Mouse (Mus musculus) liver, embryonic 11.5 days (tissue): ENCODE measurements around the gene Grip1. TPM values are rescaled to one million over a fixed set of nuclear protein-coding genes. Genes with fewer than 3 reads are reported as not detected.

Source experiments
- ATAC-seq: fragments of 200-750 bp; cut with Nextera tagmentation; replicated peaks from 2 replicates; pipeline ENCODE4 v1.8.0; 2017; ENCODE audit warnings: moderate number of reproducible peaks, mild to moderate bottlenecking, moderate TSS enrichment, moderate library complexity; ENCODE audit not compliant: low FRiP score
- DNase-seq: peaks from one replicate; pipeline ENCODE4 v3.0.0-alpha.2; 2017; ENCODE audit warnings: low spot score
- H3K27ac ChIP-seq: fragments of 300-500 bp; sonication (generic); 2 replicates; pipeline ENCODE4 v1.5.1; 2014; ENCODE audit warnings: mild to moderate bottlenecking, low read depth, low read length, control low read depth
- H3K27me3 ChIP-seq: fragments of 300-500 bp; sonication (generic); replicated peaks from 2 replicates; pipeline ENCODE4 v1.6.1; 2014; ENCODE audit warnings: low read length, mixed read lengths; ENCODE audit not compliant: control insufficient read depth, insufficient read depth
- H3K36me3 ChIP-seq: fragments of 300-500 bp; sonication (generic); 2 replicates; pipeline ENCODE4 v1.6.1; 2014; ENCODE audit warnings: mild to moderate bottlenecking, low read length, moderate library complexity, mixed read lengths; ENCODE audit not compliant: control insufficient read depth, insufficient read depth
- H3K4me1 ChIP-seq: fragments of 300-500 bp; sonication (generic); replicated peaks from 2 replicates; pipeline ENCODE4 v1.6.1; 2014; ENCODE audit warnings: low read length, mixed read lengths; ENCODE audit not compliant: control insufficient read depth, insufficient read depth
- H3K4me2 ChIP-seq: fragments of 300-500 bp; sonication (generic); 2 replicates; pipeline ENCODE4 v1.6.1; 2014; ENCODE audit warnings: mild to moderate bottlenecking, control low read depth, moderate library complexity
- H3K4me3 ChIP-seq: fragments of 300-500 bp; sonication (generic); 2 replicates; pipeline ENCODE4 v1.5.1; 2014; ENCODE audit warnings: low read depth, low read length, control low read depth
- H3K9ac ChIP-seq: fragments of 300-500 bp; sonication (generic); 2 replicates; pipeline ENCODE4 v1.6.1; 2014; ENCODE audit warnings: low read depth, low read length, control low read depth
- H3K9me3 ChIP-seq: fragments of 300-500 bp; sonication (generic); 2 replicates; pipeline ENCODE4 v1.6.1; 2016; ENCODE audit warnings: low read length, inconsistent platforms, mixed read lengths; ENCODE audit not compliant: control insufficient read depth
- WGBS: fragments of 180-500 bp; shearing (Covaris S2); extraction: QIAGEN DNeasy Blood & Tissue Kit; methylation state at CpG from one replicate; pipeline ENCODE4 v1.1.7; 2014; 5-methylcytosine and 5-hydroxymethylcytosine counted together
- polyA plus RNA-seq: library from polyadenylated mRNA; unstranded; fragments of >200 nt; fragmentation: Nextera tagmentation; extraction: Ambion mirVana; gene quantifications from 2 replicates; pipeline ENCODE4 v1.2.1, GENCODE M21; 2014

Grip1 gene
- polyA plus RNA-seq, 1 experiment from 2014 or later, result 2.3 TPM

GRCm38 (mm10) chr10:119428106-119428505 lies 25.5 kb upstream of the Grip1 start:
- ATAC-seq (no peak), DNase-seq (no peak)
- 67% methylated on average over 7 of the region's 7 CpGs for WGBS
- H3K27me3 ChIP-seq, result no peaks in the 10 kb centered on the region
- no peak overlapping the region for H3K4me3 ChIP-seq
- no peaks in the 10 kb centered on the region for H3K36me3 ChIP-seq
- H3K27ac ChIP-seq, result no peak overlapping the region
- no peaks in the 10 kb centered on the region for H3K9me3 ChIP-seq
- no peak overlapping the region for H3K4me2 ChIP-seq
- no peak overlapping the region for H3K9ac ChIP-seq
- H3K4me1 ChIP-seq, result no peaks in the 10 kb centered on the region

- ATAC-seq, result no peak
- WGBS, result 77% methylated on average over 7 of the region's 7 CpGs
These were observed 23.4 kb upstream of the Grip1 start for GRCm38 (mm10) chr10:119430240-119430639.

GRCm38 (mm10) chr10:119431801-119432200 lies 21.8 kb upstream of the Grip1 start:
- no peaks in the 10 kb centered on the region for H3K4me1 ChIP-seq
- H3K4me2 ChIP-seq, result no peak overlapping the region
- H3K27ac ChIP-seq, result no peak overlapping the region
- no peak overlapping the region for H3K9ac ChIP-seq
- H3K4me3 ChIP-seq, result no peak overlapping the region
- DNase-seq (no peak), ATAC-seq (no peak)
- WGBS, result 75% methylated on average over 6 of the region's 6 CpGs
- H3K9me3 ChIP-seq, result no peaks in the 10 kb centered on the region
- H3K27me3 ChIP-seq, result no peaks in the 10 kb centered on the region
- no peaks in the 10 kb centered on the region for H3K36me3 ChIP-seq

More at GRCm38 (mm10) chr10:119430240-119430639, 23.4 kb upstream of the Grip1 start:
- Histone ChIP-seq H3K27ac (no peak overlapping the region), H3K9ac (no peak overlapping the region), H3K4me1 (no peaks in the 10 kb centered on the region), H3K27me3 (no peaks in the 10 kb centered on the region), H3K4me2 (no peak overlapping the region), H3K36me3 (no peaks in the 10 kb centered on the region), H3K9me3 (no peaks in the 10 kb centered on the region), H3K4me3 (no peak overlapping the region)
- no peak for DNase-seq

- no peak overlapping the region for H3K9ac ChIP-seq
- no peak overlapping the region for H3K4me3 ChIP-seq
- no peak overlapping the region for H3K27ac ChIP-seq
- H3K27me3 ChIP-seq, result no peaks in the 10 kb centered on the region
- H3K36me3 ChIP-seq, result no peaks in the 10 kb centered on the region
- no peak for DNase-seq
- H3K4me2 ChIP-seq, result no peak overlapping the region
- WGBS, result 84% methylated on average over 7 of the region's 7 CpGs
- no peak for ATAC-seq
- H3K4me1 ChIP-seq, result no peaks in the 10 kb centered on the region
- no peaks in the 10 kb centered on the region for H3K9me3 ChIP-seq
These were observed 17.8 kb upstream of the Grip1 start for GRCm38 (mm10) chr10:119435818-119436217.

GRCm38 (mm10) chr10:119437319-119437718 lies 16.3 kb upstream of the Grip1 start:
- WGBS, result 67% methylated on average over 3 of the region's 3 CpGs
- no peak overlapping the region for H3K27ac ChIP-seq
- no peaks in the 10 kb centered on the region for H3K9me3 ChIP-seq
- no peak overlapping the region for H3K4me2 ChIP-seq
- H3K4me1 ChIP-seq, result no peaks in the 10 kb centered on the region
- no peak overlapping the region for H3K4me3 ChIP-seq
- H3K27me3 ChIP-seq, result no peaks in the 10 kb centered on the region
- no peak overlapping the region for H3K9ac ChIP-seq
- H3K36me3 ChIP-seq, result no peaks in the 10 kb centered on the region
- DNase-seq, result no peak
- no peak for ATAC-seq

GRCm38 (mm10) chr10:119441743-119442142 lies 11.9 kb upstream of the Grip1 start:
- Histone ChIP-seq H3K4me2 (no peak overlapping the region), H3K9ac (no peak overlapping the region), H3K9me3 (no peaks in the 10 kb centered on the region), H3K27ac (no peak overlapping the region), H3K27me3 (no peaks in the 10 kb centered on the region), H3K4me1 (no peaks in the 10 kb centered on the region), H3K4me3 (no peak overlapping the region), H3K36me3 (no peaks in the 10 kb centered on the region)
- WGBS, result 67% methylated on average over 6 of the region's 6 CpGs
- DNase-seq (no peak), ATAC-seq (no peak)

- no peaks in the 10 kb centered on the region for H3K36me3 ChIP-seq
- ATAC-seq (no peak), DNase-seq (no peak)
- no peak overlapping the region for H3K9ac ChIP-seq
- no peaks in the 10 kb centered on the region for H3K9me3 ChIP-seq
- H3K4me1 ChIP-seq, result no peaks in the 10 kb centered on the region
- no peak overlapping the region for H3K4me3 ChIP-seq
- WGBS, result 74% methylated on average over 14 of the region's 14 CpGs
- peaks cover 2% of the 10 kb centered on the region; the same call in 1 of the 2 replicates for H3K27me3 ChIP-seq
- H3K27ac ChIP-seq, result no peak overlapping the region
- no peak overlapping the region for H3K4me2 ChIP-seq
These were observed 6.2 kb upstream of the Grip1 start for GRCm38 (mm10) chr10:119447392-119447914.

GRCm38 (mm10) chr10:119447930-119448329 lies 5.7 kb upstream of the Grip1 start:
- ATAC-seq (no peak), DNase-seq (no peak)
- no peak overlapping the region for H3K9ac ChIP-seq
- no peak overlapping the region for H3K27ac ChIP-seq
- no peak overlapping the region for H3K4me3 ChIP-seq
- peaks cover 6% of the 10 kb centered on the region for H3K27me3 ChIP-seq
- H3K4me1 ChIP-seq, result no peaks in the 10 kb centered on the region
- no peaks in the 10 kb centered on the region for H3K9me3 ChIP-seq
- H3K36me3 ChIP-seq, result no peaks in the 10 kb centered on the region
- H3K4me2 ChIP-seq, result no peak overlapping the region
- 80% methylated on average over 3 of the region's 3 CpGs for WGBS

GRCm38 (mm10) chr10:119452698-119453097 lies 932 bp upstream of the Grip1 start:
- peak overlapping the region; percentile 65; the same call in 1 of the 2 replicates for H3K4me2 ChIP-seq
- H3K9ac ChIP-seq, result no peak overlapping the region
- no peak overlapping the region for H3K4me3 ChIP-seq

More at GRCm38 (mm10) chr10:119452698-119453097, 932 bp upstream of the Grip1 start:
- no peaks in the 10 kb centered on the region for H3K36me3 ChIP-seq
- H3K9me3 ChIP-seq, result no peaks in the 10 kb centered on the region
- no peak overlapping the region for H3K27ac ChIP-seq
- H3K27me3 ChIP-seq, result peaks cover 37% of the 10 kb centered on the region
- ATAC-seq, result no peak
- no peak for DNase-seq
- WGBS, result 32% methylated on average over 5 of the region's 5 CpGs
- peaks cover 7% of the 10 kb centered on the region; the same call in 1 of the 2 replicates for H3K4me1 ChIP-seq
